Mouse (Mus musculus): ENCODE measurements around the gene Msantd1. TPM values are rescaled to one million over a fixed set of nuclear protein-coding genes. Genes with fewer than 3 reads are reported as not detected.

The Msantd1 gene
- total RNA-seq, 2 experiments from 2014 or later = 0.34 to 0.50 TPM

- no peak for DNase-seq (ENCODE audit: low spot score)
Observed at GRCm38 (mm10) chr5:34923920-34924319, 16.1 kb downstream of the Msantd1 start.

GRCm38 (mm10) chr5:34924519-34924918 lies 16.7 kb downstream of the Msantd1 start:
- DNase-seq (ENCODE audit: low spot score) = peak; percentile 27

- DNase-seq (ENCODE audit: low spot score) = no peak
Observed at GRCm38 (mm10) chr5:34927648-34928047, 19.8 kb downstream of the Msantd1 start.

GRCm38 (mm10) chr5:34930151-34930975 lies 22.6 kb downstream of the Msantd1 start:
- DNase-seq (ENCODE audit: low spot score) = no peak

GRCm38 (mm10) chr5:34931091-34931490 lies 23.3 kb downstream of the Msantd1 start:
- DNase-seq (ENCODE audit: low spot score) = no peak

GRCm38 (mm10) chr5:34931516-34932457 lies 24.0 kb downstream of the Msantd1 start:
- DNase-seq (ENCODE audit: low spot score) = peak; percentile 25

- DNase-seq (ENCODE audit: low spot score) = no peak
Observed at GRCm38 (mm10) chr5:34932458-34932806, 24.6 kb downstream of the Msantd1 start.

- DNase-seq (ENCODE audit: low spot score) = no peak
Observed at GRCm38 (mm10) chr5:34933461-34933860, 25.6 kb downstream of the Msantd1 start.

GRCm38 (mm10) chr5:34941710-34942470 lies 34.1 kb downstream of the Msantd1 start:
- DNase-seq (ENCODE audit: low spot score) = no peak

- no peak for DNase-seq (ENCODE audit: low spot score)
Observed at GRCm38 (mm10) chr5:34943428-34943827, 35.6 kb downstream of the Msantd1 start.

- peak; percentile 76 for DNase-seq (ENCODE audit: low spot score)
Observed at GRCm38 (mm10) chr5:34948861-34949760, 41.3 kb downstream of the Msantd1 start, which contains the start of gene Rgs12. TSS of gene Rgs12 (plus strand) at chr5:34949445.

- DNase-seq (ENCODE audit: low spot score) = no peak
Observed at GRCm38 (mm10) chr5:34949769-34950211, 42.0 kb downstream of the Msantd1 start.

- no peak for DNase-seq (ENCODE audit: low spot score)
Observed at GRCm38 (mm10) chr5:34950486-34951160, 42.8 kb downstream of the Msantd1 start.

- peak; percentile 42 for DNase-seq (ENCODE audit: low spot score)
Observed at GRCm38 (mm10) chr5:34951161-34951834, 43.5 kb downstream of the Msantd1 start.

- DNase-seq (ENCODE audit: low spot score) = no peak
Observed at GRCm38 (mm10) chr5:34954508-34954907, 46.7 kb downstream of the Msantd1 start.

GRCm38 (mm10) chr5:34955630-34956029 lies 47.8 kb downstream of the Msantd1 start:
- DNase-seq (ENCODE audit: low spot score) = no peak

GRCm38 (mm10) chr5:34956151-34956550 lies 48.3 kb downstream of the Msantd1 start:
- no peak for DNase-seq (ENCODE audit: low spot score)

- no peak for DNase-seq (ENCODE audit: low spot score)
Observed at GRCm38 (mm10) chr5:34957015-34957414, 49.2 kb downstream of the Msantd1 start.

GRCm38 (mm10) chr5:34960021-34960420 lies 52.2 kb downstream of the Msantd1 start:
- no peak for DNase-seq (ENCODE audit: low spot score)
